Mouse (Mus musculus) subcutaneous adipose tissue, adult 2 months (tissue): ENCODE data around the gene Pum2. TPM values are rescaled to one million over a fixed set of nuclear protein-coding genes. Genes with fewer than 3 reads are reported as not detected.

ENCODE experiments used
- polyA plus RNA-seq: library from polyadenylated mRNA; depleted of rRNA; stranded (reverse); fragments of >200 nt; gene quantifications from 2 replicates; pipeline ENCODE4 v1.2.3, GENCODE M21; 2012; ENCODE audit warnings: low replicate concordance; rRNA removed

Pum2 gene
- polyA plus RNA-seq, result 55.5 and 67.3 TPM in 2 replicates

DNA sequence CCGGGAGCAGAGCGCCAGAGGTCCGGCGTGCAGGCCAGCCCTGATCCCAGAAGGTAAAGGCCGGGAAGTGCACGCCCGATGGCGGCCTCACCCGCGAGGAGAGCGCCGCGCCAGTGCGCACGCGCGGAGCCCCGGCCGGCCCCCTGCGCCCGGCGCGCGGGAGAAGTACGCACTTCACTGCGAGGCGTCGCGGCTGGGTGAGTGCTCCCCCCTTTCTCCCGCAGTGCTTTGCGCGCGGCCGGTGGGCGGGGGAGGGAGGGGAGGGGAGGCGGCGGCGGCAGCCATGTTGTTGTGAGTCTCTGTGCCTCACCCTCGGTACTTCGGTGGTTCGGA lies at the start of gene Pum2:
Gene Pum2, plus strand, starts transcription at position 161 of the 333 bp plus-strand sequence.

GRCm38 (mm10) chr12:8770946-8771843 lies 97.3 kb downstream of the Pum2 start, which contains the start of gene Sdc1:
Gene Sdc1, plus strand, starts transcription at chr12:8771323.

Other genes starting within 250 kb of the Pum2 start
- 431 and 439 TPM in 2 replicates for gene Rhob, start 174.1 kb upstream of the Pum2 start, polyA plus RNA-seq
- gene Slc7a15, start 75.1 kb upstream of the Pum2 start, polyA plus RNA-seq, result 0.08 TPM in 1 of 2 replicates, not detected in the other
- gene Sdc1, start 97.2 kb downstream of the Pum2 start, polyA plus RNA-seq, result 24.4 and 87.3 TPM in 2 replicates
- gene Laptm4a, start 247.5 kb downstream of the Pum2 start, polyA plus RNA-seq, result 402 and 502 TPM in 2 replicates